Mouse (Mus musculus) lung, postnatal 0 days (tissue): Measurements from ENCODE around the gene Slc11a1.

ENCODE experiments used
- CTCF ChIP-seq: IDR thresholded peaks from 2 replicates; pipeline ENCODE4 v1.5.1; 2016; ENCODE audit warnings: antibody characterized with exemption, mild to moderate bottlenecking
- EP300 ChIP-seq: IDR thresholded peaks from 2 replicates; pipeline ENCODE4 v1.6.1; 2016; ENCODE audit warnings: antibody characterized with exemption, mild to moderate bottlenecking, control low read depth

GRCm38 (mm10) chr1:74397919-74398451 is 23.0 kb downstream of the Slc11a1 start:
- TF ChIP-seq CTCF = peak; percentile 76
- TF ChIP-seq EP300 = no peak
